Mouse (Mus musculus): ENCODE data around the gene Gm20388. TPM values are rescaled to one million over a fixed set of nuclear protein-coding genes. Genes with fewer than 3 reads are reported as not detected.

Gene Gm20388
- polyA plus RNA-seq, 1 experiment from 2014 or later, result not detected

DNA sequence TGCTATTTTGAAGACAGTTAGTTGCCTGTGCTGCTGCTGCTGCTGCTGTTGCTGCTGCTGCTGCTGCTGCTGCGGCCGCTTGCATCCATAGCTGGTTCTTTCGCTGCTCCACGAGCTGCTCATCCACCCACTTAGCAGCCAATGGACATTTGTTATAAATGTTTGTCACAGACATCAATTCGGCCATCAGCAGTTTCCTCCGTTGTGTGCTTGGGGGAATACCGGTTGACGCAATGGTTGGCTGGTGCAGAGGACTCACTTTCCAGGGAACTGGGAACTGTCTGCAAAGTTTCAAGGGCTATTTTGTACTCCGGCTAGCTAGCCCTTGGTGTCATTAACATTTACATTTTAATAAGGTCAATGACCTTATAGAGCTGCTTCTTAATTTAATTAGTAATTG, 793.6 kb downstream of the Gm20388 start:
- no peaks in the 10 kb centered on the region for H3K9me3 ChIP-seq (ENCODE audit: control insufficient read depth, low read length)
- H3K4me1 ChIP-seq (ENCODE audit: control insufficient read depth in 2 of 2, insufficient read depth in 2 of 2, low read length in 2 of 2), result peaks cover 0 to 5% of the 10 kb centered on the region in 2 experiments; a peak in 2 of 4 replicates
- H3K4me2 ChIP-seq (ENCODE audit: low read length), result no peak overlapping the region
- WGBS, result 86% methylated on average over 9 of the region's 9 CpGs
- ATAC-seq (ENCODE audit: insufficient number of reproducible peaks, insufficient read depth, low FRiP score, low read depth), result no peak
- H3K4me3 ChIP-seq (ENCODE audit: control insufficient read depth in 1 of 2, insufficient read depth in 1 of 2, low read depth in 1 of 2, low read length in 2 of 2), result no peak overlapping the region
- no peaks in the 10 kb centered on the region for H3K27me3 ChIP-seq (ENCODE audit: control insufficient read depth, insufficient read depth, low read length)
- no peak overlapping the region for H3K27ac ChIP-seq (replicated peaks in 1 of 2; ENCODE audit: control insufficient read depth in 1 of 2, insufficient read depth in 1 of 2, low read depth in 2 of 2, low read length in 2 of 2)
- H3K9ac ChIP-seq (ENCODE audit: low read length), result no peak overlapping the region
- no peaks in the 10 kb centered on the region for H3K36me3 ChIP-seq (ENCODE audit: control insufficient read depth, insufficient read depth, low read length)

DNA sequence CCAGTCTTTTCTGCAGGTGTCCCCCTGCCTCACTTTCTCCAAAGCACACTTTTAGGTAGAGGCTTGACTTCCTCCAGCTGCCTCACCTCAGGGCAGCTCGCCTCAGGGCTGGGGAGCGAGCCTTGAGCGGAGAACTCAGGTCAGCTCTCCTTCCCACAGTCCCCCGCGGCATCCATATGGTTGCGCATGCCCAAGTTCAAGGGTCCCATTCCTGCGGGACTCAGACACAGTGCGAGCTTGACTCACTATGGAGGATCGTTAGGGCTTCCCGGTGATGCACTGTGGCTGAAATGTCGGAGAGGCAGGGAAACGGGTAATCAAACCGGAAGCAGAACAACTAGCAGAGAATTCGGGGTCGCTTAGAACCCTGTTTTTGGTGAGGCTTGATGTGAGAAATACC, 794.5 kb downstream of the Gm20388 start:
- Histone ChIP-seq H3K4me2 (ENCODE audit: low read length) (no peak overlapping the region), H3K4me1 (ENCODE audit: control insufficient read depth in 2 of 2, insufficient read depth in 2 of 2, low read length in 2 of 2) (no peaks in the 10 kb centered on the region; a peak in 1 of 4 replicates), H3K4me3 (ENCODE audit: control insufficient read depth in 1 of 2, insufficient read depth in 1 of 2, low read depth in 1 of 2, low read length in 2 of 2) (no peak overlapping the region), H3K27me3 (ENCODE audit: control insufficient read depth, insufficient read depth, low read length) (no peaks in the 10 kb centered on the region), H3K27ac (replicated peaks in 1 of 2; ENCODE audit: control insufficient read depth in 1 of 2, insufficient read depth in 1 of 2, low read depth in 2 of 2, low read length in 2 of 2) (no peak overlapping the region), H3K9ac (ENCODE audit: low read length) (no peak overlapping the region), H3K36me3 (ENCODE audit: control insufficient read depth, insufficient read depth, low read length) (no peaks in the 10 kb centered on the region), H3K9me3 (ENCODE audit: control insufficient read depth, low read length) (no peaks in the 10 kb centered on the region)
- no peak for ATAC-seq (ENCODE audit: insufficient number of reproducible peaks, insufficient read depth, low FRiP score, low read depth)
- 81% methylated on average over 15 of the region's 15 CpGs for WGBS

DNA sequence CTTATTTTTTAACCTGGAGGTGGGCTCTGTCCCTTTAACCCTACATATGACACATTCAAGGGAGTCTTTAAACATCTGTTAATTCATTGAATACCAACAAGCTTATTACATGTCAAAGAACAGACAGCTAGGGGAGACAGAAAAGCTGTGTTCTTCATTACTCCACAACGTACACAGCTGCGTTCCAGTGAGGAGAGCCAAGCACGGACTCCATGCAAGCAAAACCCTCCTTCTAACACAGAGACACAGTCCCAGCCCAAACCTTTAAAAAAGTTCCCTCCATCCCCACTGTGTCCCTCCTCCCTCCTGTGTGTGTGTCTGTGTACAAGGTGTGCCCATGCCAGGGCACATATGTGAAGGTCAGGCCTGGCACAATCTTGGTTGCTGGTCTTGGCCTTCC, 795.6 kb downstream of the Gm20388 start:
- no peak for ATAC-seq (ENCODE audit: insufficient number of reproducible peaks, insufficient read depth, low FRiP score, low read depth)

DNA sequence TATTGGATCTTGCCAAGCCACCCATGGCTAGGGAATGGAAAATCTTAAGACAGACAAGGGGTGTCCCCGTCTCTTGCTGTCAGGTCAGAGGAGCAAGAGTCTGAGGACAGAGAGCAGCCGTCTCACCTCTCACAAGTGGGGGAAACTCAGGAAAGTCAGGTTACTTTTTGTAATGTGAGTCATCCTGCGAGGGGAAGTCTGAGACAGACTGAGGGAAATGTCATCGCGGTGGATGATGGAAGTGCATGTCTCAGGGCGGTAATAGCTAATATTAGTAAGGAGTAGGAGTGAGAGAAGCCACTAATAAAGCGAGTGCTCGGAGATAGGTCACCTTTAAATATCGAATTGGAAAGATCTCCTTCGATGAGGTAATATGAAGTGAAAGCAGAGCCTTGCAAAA, 798.5 kb downstream of the Gm20388 start:
- H3K36me3 ChIP-seq (ENCODE audit: control insufficient read depth, insufficient read depth, low read length), result no peaks in the 10 kb centered on the region
- no peaks in the 10 kb centered on the region for H3K9me3 ChIP-seq (ENCODE audit: control insufficient read depth, low read length)
- WGBS, result 59% methylated on average over 10 of the region's 10 CpGs
- H3K4me1 ChIP-seq (ENCODE audit: control insufficient read depth in 2 of 2, insufficient read depth in 2 of 2, low read length in 2 of 2), result no peaks in the 10 kb centered on the region
- no peak overlapping the region for H3K27ac ChIP-seq (replicated peaks in 1 of 2; ENCODE audit: control insufficient read depth in 1 of 2, insufficient read depth in 1 of 2, low read depth in 2 of 2, low read length in 2 of 2)
- H3K4me2 ChIP-seq (ENCODE audit: low read length), result no peak overlapping the region
- no peak for ATAC-seq (ENCODE audit: insufficient number of reproducible peaks, insufficient read depth, low FRiP score, low read depth)
- no peak overlapping the region for H3K4me3 ChIP-seq (ENCODE audit: control insufficient read depth in 1 of 2, insufficient read depth in 1 of 2, low read depth in 1 of 2, low read length in 2 of 2)
- H3K27me3 ChIP-seq (ENCODE audit: control insufficient read depth, insufficient read depth, low read length), result no peaks in the 10 kb centered on the region
- H3K9ac ChIP-seq (ENCODE audit: low read length), result no peak overlapping the region

More for the DNA sequence above, 795.6 kb downstream of the Gm20388 start:
- no peak overlapping the region for H3K9ac ChIP-seq (ENCODE audit: low read length)
- H3K4me1 ChIP-seq (ENCODE audit: control insufficient read depth in 2 of 2, insufficient read depth in 2 of 2, low read length in 2 of 2), result no peaks in the 10 kb centered on the region
- H3K4me2 ChIP-seq (ENCODE audit: low read length), result no peak overlapping the region
- H3K4me3 ChIP-seq (ENCODE audit: control insufficient read depth in 1 of 2, insufficient read depth in 1 of 2, low read depth in 1 of 2, low read length in 2 of 2), result no peak overlapping the region
- H3K27me3 ChIP-seq (ENCODE audit: control insufficient read depth, insufficient read depth, low read length), result no peaks in the 10 kb centered on the region
- H3K36me3 ChIP-seq (ENCODE audit: control insufficient read depth, insufficient read depth, low read length), result no peaks in the 10 kb centered on the region
- H3K27ac ChIP-seq (replicated peaks in 1 of 2; ENCODE audit: control insufficient read depth in 1 of 2, insufficient read depth in 1 of 2, low read depth in 2 of 2, low read length in 2 of 2), result no peak overlapping the region
- no peaks in the 10 kb centered on the region for H3K9me3 ChIP-seq (ENCODE audit: control insufficient read depth, low read length)
- 80% methylated on average over 3 of the region's 3 CpGs for WGBS

DNA sequence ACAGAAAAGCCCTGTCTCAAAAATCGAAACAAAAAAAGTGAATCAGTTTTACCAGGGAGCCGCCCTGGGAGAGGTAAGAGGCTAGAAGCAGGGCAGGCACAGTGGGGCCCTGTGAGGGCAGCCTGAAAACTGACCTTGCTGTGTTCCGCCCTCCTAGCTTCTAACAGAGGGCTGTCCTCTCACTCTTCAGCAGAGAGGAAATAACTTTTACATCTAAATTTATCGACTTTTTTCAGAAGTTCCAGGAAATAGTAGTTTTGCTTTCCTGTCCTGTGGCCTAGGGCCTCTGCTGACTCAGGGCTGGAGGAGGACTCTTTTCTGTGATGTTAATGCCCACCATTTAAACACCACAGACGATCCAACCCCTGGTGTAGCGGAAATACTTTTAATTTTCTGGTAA, 804.6 kb downstream of the Gm20388 start:
- no peak overlapping the region for H3K4me2 ChIP-seq (ENCODE audit: low read length)
- no peak overlapping the region for H3K9ac ChIP-seq (ENCODE audit: low read length)
- no peaks in the 10 kb centered on the region for H3K27me3 ChIP-seq (ENCODE audit: control insufficient read depth, insufficient read depth, low read length)
- peaks cover 2 to 6% of the 10 kb centered on the region in 2 experiments; a peak in 2 of 4 replicates for H3K4me1 ChIP-seq (ENCODE audit: control insufficient read depth in 2 of 2, insufficient read depth in 2 of 2, low read length in 2 of 2)
- no peaks in the 10 kb centered on the region for H3K36me3 ChIP-seq (ENCODE audit: control insufficient read depth, insufficient read depth, low read length)
- H3K9me3 ChIP-seq (ENCODE audit: control insufficient read depth, low read length), result no peaks in the 10 kb centered on the region
- WGBS, result 75% methylated on average over 6 of the region's 6 CpGs
- H3K4me3 ChIP-seq (ENCODE audit: control insufficient read depth in 1 of 2, insufficient read depth in 1 of 2, low read depth in 1 of 2, low read length in 2 of 2), result no peak overlapping the region
- no peak for ATAC-seq (ENCODE audit: insufficient number of reproducible peaks, insufficient read depth, low FRiP score, low read depth)
- H3K27ac ChIP-seq (replicated peaks in 1 of 2; ENCODE audit: control insufficient read depth in 1 of 2, insufficient read depth in 1 of 2, low read depth in 2 of 2, low read length in 2 of 2), result no peak overlapping the region

DNA sequence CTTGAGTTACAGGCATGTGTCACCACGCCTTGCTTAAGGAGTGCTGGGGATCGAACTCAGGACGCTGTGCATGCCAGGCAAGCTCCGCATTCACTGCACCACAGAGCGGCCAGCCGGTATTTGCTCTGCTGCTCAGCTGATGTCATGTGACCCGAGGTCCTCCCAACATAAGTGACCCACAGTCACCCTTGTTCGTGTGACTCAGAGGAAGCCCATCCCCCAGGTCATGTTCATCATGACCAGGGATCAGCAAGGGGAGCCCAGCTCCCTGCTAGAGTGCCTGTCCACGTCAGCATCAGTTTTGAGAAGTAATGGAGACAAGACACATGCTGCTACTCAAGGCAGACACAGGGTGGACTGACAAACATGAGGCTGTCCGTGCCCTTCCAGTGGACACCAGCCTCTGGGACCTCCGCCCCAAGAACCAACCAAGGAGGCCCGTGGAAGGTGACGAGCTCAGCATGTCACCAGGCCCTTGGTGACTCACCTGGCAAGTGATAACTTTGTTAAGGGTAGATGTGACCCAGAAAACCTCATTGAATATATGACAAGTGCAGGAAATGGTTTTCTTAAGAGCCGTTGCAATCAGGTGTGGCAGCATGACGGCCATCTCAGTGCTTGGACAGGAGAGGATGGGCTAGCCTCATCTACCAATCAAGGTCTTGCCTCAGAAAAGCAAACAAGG, 805.5 kb downstream of the Gm20388 start:
- Histone ChIP-seq H3K27ac (replicated peaks in 1 of 2; ENCODE audit: control insufficient read depth in 1 of 2, insufficient read depth in 1 of 2, low read depth in 2 of 2, low read length in 2 of 2) (no peak overlapping the region), H3K9me3 (ENCODE audit: control insufficient read depth, low read length) (no peaks in the 10 kb centered on the region), H3K4me3 (ENCODE audit: control insufficient read depth in 1 of 2, insufficient read depth in 1 of 2, low read depth in 1 of 2, low read length in 2 of 2) (no peak overlapping the region), H3K9ac (ENCODE audit: low read length) (no peak overlapping the region), H3K36me3 (ENCODE audit: control insufficient read depth, insufficient read depth, low read length) (no peaks in the 10 kb centered on the region), H3K4me1 (ENCODE audit: control insufficient read depth in 2 of 2, insufficient read depth in 2 of 2, low read length in 2 of 2) (peaks cover 2 to 6% of the 10 kb centered on the region in 2 experiments; a peak in 2 of 4 replicates), H3K27me3 (ENCODE audit: control insufficient read depth, insufficient read depth, low read length) (no peaks in the 10 kb centered on the region), H3K4me2 (ENCODE audit: low read length) (no peak overlapping the region)
- WGBS, result 62% methylated on average over 15 of the region's 15 CpGs
- ATAC-seq (ENCODE audit: insufficient number of reproducible peaks, insufficient read depth, low FRiP score, low read depth), result no peak

DNA sequence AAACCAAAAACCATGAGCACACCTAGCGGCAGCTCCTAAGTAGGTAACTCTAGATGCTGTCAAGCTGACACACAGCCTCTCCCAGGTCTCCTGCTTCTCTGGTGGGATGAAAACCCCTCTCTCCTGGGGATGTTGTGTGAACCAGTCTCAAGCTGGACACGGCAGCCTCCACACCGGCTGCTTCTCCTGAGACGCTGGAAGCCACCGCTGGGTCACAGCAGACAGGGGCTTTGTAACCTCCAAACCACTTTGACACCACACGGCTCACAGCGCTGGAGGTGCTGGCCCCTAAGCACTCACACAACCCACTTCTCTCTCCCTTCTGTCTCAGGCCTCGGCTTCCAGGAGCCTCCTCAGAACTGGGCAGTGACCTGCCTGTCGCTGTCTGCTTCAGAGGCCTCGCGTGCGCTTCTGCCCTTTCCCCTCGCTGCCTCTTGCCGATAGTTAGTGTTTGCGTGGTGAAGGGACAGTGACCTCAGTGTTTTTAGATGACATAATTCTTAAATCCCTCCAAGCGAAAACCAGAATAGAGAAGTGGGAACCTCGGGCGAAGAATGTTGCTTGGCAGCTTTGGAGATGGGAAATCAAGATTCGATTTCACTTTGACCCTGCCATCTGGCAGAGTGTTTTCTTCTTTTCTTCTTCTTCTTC, 809.1 kb downstream of the Gm20388 start:
- Histone ChIP-seq H3K4me2 (ENCODE audit: low read length) (no peak overlapping the region), H3K27me3 (ENCODE audit: control insufficient read depth, insufficient read depth, low read length) (no peaks in the 10 kb centered on the region), H3K27ac (replicated peaks in 1 of 2; ENCODE audit: control insufficient read depth in 1 of 2, insufficient read depth in 1 of 2, low read depth in 2 of 2, low read length in 2 of 2) (no peak overlapping the region), H3K9me3 (ENCODE audit: control insufficient read depth, low read length) (peaks cover 8% of the 10 kb centered on the region; the same call in 1 of the 2 replicates), H3K36me3 (ENCODE audit: control insufficient read depth, insufficient read depth, low read length) (no peaks in the 10 kb centered on the region), H3K9ac (ENCODE audit: low read length) (no peak overlapping the region), H3K4me1 (ENCODE audit: control insufficient read depth in 2 of 2, insufficient read depth in 2 of 2, low read length in 2 of 2) (peaks cover 2 to 6% of the 10 kb centered on the region in 2 experiments; a peak in 2 of 4 replicates), H3K4me3 (ENCODE audit: control insufficient read depth in 1 of 2, insufficient read depth in 1 of 2, low read depth in 1 of 2, low read length in 2 of 2) (no peak overlapping the region)
- 69% methylated on average over 19 of the region's 19 CpGs for WGBS
- ATAC-seq (ENCODE audit: insufficient number of reproducible peaks, insufficient read depth, low FRiP score, low read depth), result no peak

All from heart, embryonic 14.5 days (tissue).